Mouse (Mus musculus): ENCODE data around the gene Arhgef2. TPM values are rescaled to one million over a fixed set of nuclear protein-coding genes. Genes with fewer than 3 reads are reported as not detected.

Arhgef2 gene
- polyA plus RNA-seq, 1 experiment from 2014 or later, result 122 TPM

DNA sequence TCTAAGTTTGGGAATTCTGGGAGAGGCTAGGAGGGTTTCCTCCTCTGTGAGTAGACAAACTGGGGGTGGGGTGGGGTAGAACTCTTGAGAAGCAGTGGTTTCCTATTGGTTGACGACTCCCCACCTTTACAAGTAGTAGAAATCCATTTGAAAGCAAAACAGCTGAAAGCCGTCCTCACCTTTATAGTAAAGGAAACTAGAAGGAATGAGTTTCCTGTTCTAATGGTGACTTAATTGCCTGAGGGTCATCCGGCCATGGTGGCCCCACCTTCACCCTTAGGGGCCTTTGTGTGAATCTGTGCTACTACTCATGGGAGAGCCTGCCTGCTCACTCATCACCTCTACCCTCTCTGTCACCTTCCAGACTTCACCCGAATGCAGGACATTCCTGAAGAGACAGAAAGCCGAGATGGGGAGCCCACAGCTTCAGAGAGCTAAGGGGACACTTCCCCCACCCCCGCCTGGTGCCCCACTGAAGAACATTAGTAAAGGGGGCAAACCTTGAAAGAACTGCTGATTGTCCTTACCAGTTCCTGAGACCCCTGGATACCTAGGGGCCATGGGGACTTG lies 40.7 kb downstream of the Arhgef2 start:
- 59% methylated on average over 6 of the region's 6 CpGs for WGBS
- Histone ChIP-seq H3K9me3 (no peaks in the 10 kb centered on the region), H3K4me1 (replicated peaks) (no peaks in the 10 kb centered on the region), H3K27me3 (no peaks in the 10 kb centered on the region), H3K9ac (replicated peaks) (no peak overlapping the region), H3K4me3 (replicated peaks) (no peak overlapping the region), H3K4me2 (no peak overlapping the region), H3K27ac (no peak overlapping the region), H3K36me3 (peaks cover 73% of the 10 kb centered on the region)
- ATAC-seq (ENCODE audit: insufficient number of reproducible peaks, insufficient read depth, low FRiP score, low TSS enrichment, low read depth), result no peak

GRCm38 (mm10) chr3:88647076-88647475 lies 41.3 kb downstream of the Arhgef2 start:
- no peaks in the 10 kb centered on the region for H3K27me3 ChIP-seq
- ATAC-seq (ENCODE audit: insufficient number of reproducible peaks, insufficient read depth, low FRiP score, low TSS enrichment, low read depth), result no peak
- no peak overlapping the region for H3K4me2 ChIP-seq
- peaks cover 68% of the 10 kb centered on the region for H3K36me3 ChIP-seq
- no peak overlapping the region for H3K27ac ChIP-seq
- WGBS, result 89% methylated on average over 3 of the region's 3 CpGs
- H3K4me3 ChIP-seq (replicated peaks), result no peak overlapping the region
- no peaks in the 10 kb centered on the region for H3K4me1 ChIP-seq (replicated peaks)
- no peak overlapping the region for H3K9ac ChIP-seq (replicated peaks)
- no peaks in the 10 kb centered on the region for H3K9me3 ChIP-seq

GRCm38 (mm10) chr3:88647779-88648413 lies 42.1 kb downstream of the Arhgef2 start:
- H3K9ac ChIP-seq (replicated peaks), result no peak overlapping the region
- no peaks in the 10 kb centered on the region for H3K27me3 ChIP-seq
- H3K4me3 ChIP-seq (replicated peaks), result no peak overlapping the region
- no peak overlapping the region for H3K27ac ChIP-seq
- peaks cover 59% of the 10 kb centered on the region for H3K36me3 ChIP-seq
- no peaks in the 10 kb centered on the region for H3K9me3 ChIP-seq
- no peak overlapping the region for H3K4me2 ChIP-seq
- 89% methylated on average over 14 of the region's 14 CpGs for WGBS
- no peaks in the 10 kb centered on the region for H3K4me1 ChIP-seq (replicated peaks)
- no peak for ATAC-seq (ENCODE audit: insufficient number of reproducible peaks, insufficient read depth, low FRiP score, low TSS enrichment, low read depth)

DNA sequence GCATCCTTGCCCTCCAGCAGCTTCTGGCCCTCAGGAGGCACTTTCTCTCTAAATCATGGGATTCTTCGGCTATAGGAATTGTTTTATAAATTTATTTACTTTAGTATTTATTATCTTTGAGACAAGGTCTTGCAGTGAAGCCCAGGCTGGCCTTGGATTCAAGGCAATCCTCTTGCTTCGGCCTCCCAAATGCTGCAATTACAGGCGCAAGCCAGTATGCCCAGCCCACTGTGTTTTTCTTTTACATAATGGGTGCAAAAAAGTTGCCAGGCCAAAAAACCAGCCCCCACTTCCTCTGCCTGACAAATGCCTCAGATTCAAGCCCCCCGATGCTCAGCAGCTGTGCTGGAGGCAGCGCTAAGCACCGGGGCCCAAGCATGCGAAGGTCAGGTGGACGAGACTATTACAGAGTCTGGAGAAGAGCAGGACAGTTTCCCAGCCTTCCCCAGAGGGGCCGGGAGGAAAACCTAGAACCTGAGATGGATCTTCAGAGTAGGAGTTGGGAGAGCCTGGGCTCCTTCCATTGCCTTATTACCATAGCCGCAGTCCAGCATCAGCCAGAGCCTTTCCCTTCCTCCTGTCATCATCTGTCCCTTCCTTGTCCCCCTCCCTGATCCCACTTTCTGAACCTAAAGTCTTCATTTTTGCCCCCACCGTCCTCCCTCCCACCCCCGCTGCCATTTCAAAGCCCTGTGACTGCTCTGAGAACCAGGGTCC lies 42.8 kb downstream of the Arhgef2 start:
- no peak for ATAC-seq (ENCODE audit: insufficient number of reproducible peaks, insufficient read depth, low FRiP score, low TSS enrichment, low read depth)
- Histone ChIP-seq H3K4me3 (replicated peaks) (no peak overlapping the region), H3K4me2 (no peak overlapping the region), H3K27ac (no peak overlapping the region), H3K9me3 (no peaks in the 10 kb centered on the region), H3K9ac (replicated peaks) (no peak overlapping the region), H3K4me1 (replicated peaks) (no peaks in the 10 kb centered on the region), H3K36me3 (peaks cover 52% of the 10 kb centered on the region), H3K27me3 (no peaks in the 10 kb centered on the region)
- 88% methylated on average over 12 of the region's 12 CpGs for WGBS

DNA sequence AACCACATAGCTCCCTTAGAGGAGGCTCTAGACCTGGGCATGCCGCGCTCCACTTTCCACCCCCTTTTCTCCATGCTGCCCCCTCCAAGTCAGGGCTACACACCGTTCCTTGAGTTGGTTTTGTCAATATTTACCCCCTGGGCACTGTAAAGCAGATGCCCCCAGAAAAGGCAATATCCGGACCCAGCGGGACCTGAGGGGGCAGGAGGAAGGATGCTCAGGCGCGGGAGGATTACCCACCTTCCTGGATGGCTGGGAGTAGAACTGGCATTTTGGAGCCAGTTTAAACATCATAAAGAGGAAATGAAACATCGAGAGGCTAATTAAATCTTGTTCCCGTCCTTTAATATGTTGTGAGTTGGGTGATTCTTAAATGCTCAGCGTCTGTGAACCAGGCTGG lies 43.4 kb downstream of the Arhgef2 start:
- no peak for ATAC-seq (ENCODE audit: insufficient number of reproducible peaks, insufficient read depth, low FRiP score, low TSS enrichment, low read depth)
- 82% methylated on average over 10 of the region's 10 CpGs for WGBS
- no peaks in the 10 kb centered on the region for H3K27me3 ChIP-seq

GRCm38 (mm10) chr3:88649967-88650366 lies 44.2 kb downstream of the Arhgef2 start:
- no peaks in the 10 kb centered on the region for H3K9me3 ChIP-seq
- H3K36me3 ChIP-seq, result peaks cover 39% of the 10 kb centered on the region
- no peaks in the 10 kb centered on the region for H3K4me1 ChIP-seq (replicated peaks)
- no peak overlapping the region for H3K4me3 ChIP-seq (replicated peaks)
- ATAC-seq (ENCODE audit: insufficient number of reproducible peaks, insufficient read depth, low FRiP score, low TSS enrichment, low read depth), result no peak
- no peak overlapping the region for H3K9ac ChIP-seq (replicated peaks)
- no peak overlapping the region for H3K27ac ChIP-seq
- 96% methylated on average over 13 of the region's 13 CpGs for WGBS
- no peaks in the 10 kb centered on the region for H3K27me3 ChIP-seq
- H3K4me2 ChIP-seq, result no peak overlapping the region

More for the DNA sequence above, 43.4 kb downstream of the Arhgef2 start:
- H3K9ac ChIP-seq (replicated peaks), result no peak overlapping the region
- H3K9me3 ChIP-seq, result no peaks in the 10 kb centered on the region
- no peak overlapping the region for H3K27ac ChIP-seq
- H3K4me2 ChIP-seq, result no peak overlapping the region
- no peaks in the 10 kb centered on the region for H3K4me1 ChIP-seq (replicated peaks)
- no peak overlapping the region for H3K4me3 ChIP-seq (replicated peaks)
- H3K36me3 ChIP-seq, result peaks cover 46% of the 10 kb centered on the region

DNA sequence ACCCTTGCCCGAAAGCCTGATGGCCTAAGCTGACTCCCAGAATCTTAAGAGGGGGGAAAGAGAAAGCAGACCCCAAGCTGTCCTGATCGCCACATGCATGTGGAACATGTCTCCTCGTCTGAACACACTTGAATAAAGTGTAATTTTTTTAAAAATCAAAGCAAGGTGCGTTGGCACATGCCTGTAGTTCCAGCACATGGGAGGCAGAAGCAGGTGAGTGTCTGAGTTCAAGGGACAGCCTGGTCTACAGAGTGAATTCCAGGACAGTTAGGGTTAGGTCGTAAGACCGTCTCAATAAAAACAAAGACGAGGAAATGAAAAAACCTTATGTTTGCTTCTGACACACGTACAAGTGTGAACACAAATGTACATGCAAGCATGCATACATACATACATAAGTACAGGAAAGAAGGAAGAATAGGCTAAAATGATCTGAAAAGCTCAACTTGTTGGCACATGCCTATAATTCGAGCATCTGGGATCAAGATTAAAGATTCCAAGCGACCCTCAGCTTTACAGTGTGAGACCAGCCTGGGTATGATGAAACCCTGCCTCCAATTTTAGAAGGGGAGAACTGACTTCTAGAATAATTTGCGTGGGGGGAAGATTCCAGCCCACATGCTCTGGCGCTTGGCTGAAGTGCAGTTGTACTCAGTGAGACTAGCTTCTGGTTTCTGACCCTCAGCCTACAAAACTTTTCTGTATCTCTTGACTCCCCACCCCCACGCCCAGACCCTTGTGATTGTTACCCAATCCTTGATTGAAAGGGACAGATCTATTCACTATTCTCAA lies 45.1 kb downstream of the Arhgef2 start:
- Histone ChIP-seq H3K36me3 (peaks cover 29% of the 10 kb centered on the region), H3K4me2 (no peak overlapping the region), H3K27me3 (no peaks in the 10 kb centered on the region), H3K9me3 (no peaks in the 10 kb centered on the region), H3K9ac (replicated peaks) (no peak overlapping the region), H3K4me1 (replicated peaks) (no peaks in the 10 kb centered on the region), H3K27ac (no peak overlapping the region), H3K4me3 (replicated peaks) (no peak overlapping the region)
- WGBS, result 78% methylated on average over 13 of the region's 13 CpGs
- no peak for ATAC-seq (ENCODE audit: insufficient number of reproducible peaks, insufficient read depth, low FRiP score, low TSS enrichment, low read depth)

DNA sequence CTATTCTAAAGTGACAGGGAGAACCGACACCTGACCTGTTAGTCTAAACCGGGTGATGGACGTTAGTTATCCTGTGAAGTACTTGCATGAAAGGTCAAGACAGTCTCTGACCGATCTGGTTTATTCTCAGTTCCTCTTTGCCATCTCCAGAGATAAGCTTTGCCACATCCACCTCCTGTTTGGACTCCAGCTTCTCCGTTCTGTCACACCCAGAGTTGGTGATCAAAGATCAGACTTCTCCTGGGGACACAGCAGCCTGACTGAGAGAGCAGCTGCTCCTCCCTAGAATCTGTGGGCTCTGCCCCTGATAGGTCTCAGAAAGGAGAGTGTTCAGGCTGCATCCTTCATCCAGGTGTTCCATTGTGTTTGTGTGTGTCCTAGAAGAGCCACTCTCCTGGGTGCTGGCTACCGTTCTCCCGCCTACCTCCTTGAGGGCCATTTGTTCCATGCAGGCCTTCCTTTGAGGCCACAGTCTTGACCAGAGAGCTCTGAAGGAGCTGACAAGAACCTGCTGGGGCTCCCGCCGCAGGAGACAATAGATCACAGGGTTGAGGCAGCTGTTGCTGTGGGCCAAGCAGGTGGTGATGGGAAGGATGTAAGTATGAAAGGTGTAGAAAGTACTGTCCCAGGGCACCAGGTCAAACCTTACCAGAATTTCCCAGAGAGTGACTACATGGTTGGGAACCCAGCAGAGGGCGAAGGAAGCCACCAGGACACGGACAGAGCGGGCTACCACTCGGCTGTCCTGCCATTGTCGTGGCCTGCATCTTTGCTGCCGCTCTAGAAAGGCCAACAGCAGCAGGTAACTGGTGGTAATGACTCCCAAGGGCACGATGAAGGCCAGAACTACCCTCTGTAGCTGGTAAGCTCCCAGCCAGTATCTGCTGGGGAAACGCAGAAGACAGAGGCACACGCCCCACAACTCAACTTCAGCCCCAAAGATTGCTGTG lies 46.2 kb downstream of the Arhgef2 start:
- H3K9me3 ChIP-seq, result no peaks in the 10 kb centered on the region
- H3K27ac ChIP-seq, result no peak overlapping the region
- no peak overlapping the region for H3K9ac ChIP-seq (replicated peaks)
- H3K4me1 ChIP-seq (replicated peaks), result no peaks in the 10 kb centered on the region
- H3K4me2 ChIP-seq, result no peak overlapping the region
- no peaks in the 10 kb centered on the region for H3K27me3 ChIP-seq
- H3K36me3 ChIP-seq, result peaks cover 19% of the 10 kb centered on the region
- WGBS, result 79% methylated on average over 18 of the region's 18 CpGs
- no peak for ATAC-seq (ENCODE audit: insufficient number of reproducible peaks, insufficient read depth, low FRiP score, low TSS enrichment, low read depth)
- H3K4me3 ChIP-seq (replicated peaks), result no peak overlapping the region

GRCm38 (mm10) chr3:88652846-88653515 lies 47.2 kb downstream of the Arhgef2 start, which contains the start of gene Rxfp4:
Gene Rxfp4 (minus strand): TSS chr3:88653142.
- H3K4me2 ChIP-seq, result no peak within 1 kb of the TSS
- no peak within 1 kb of the TSS for H3K27ac ChIP-seq
- WGBS, result 85% methylated on average over 17 of the region's 17 CpGs
- H3K9me3 ChIP-seq, result no peaks in the 10 kb centered on the region
- ATAC-seq (ENCODE audit: insufficient number of reproducible peaks, insufficient read depth, low FRiP score, low TSS enrichment, low read depth), result no peak
- no peak within 1 kb of the TSS for H3K9ac ChIP-seq (replicated peaks)
- no peak within 1 kb of the TSS for H3K4me3 ChIP-seq (replicated peaks)
- peaks cover 9% of the 10 kb centered on the region for H3K36me3 ChIP-seq
- H3K27me3 ChIP-seq, result no peaks in the 10 kb centered on the region
- H3K4me1 ChIP-seq (replicated peaks), result no peaks in the 10 kb centered on the region

Data from limb, embryonic 12.5 days (tissue).